Mouse (Mus musculus): ENCODE data around the gene Gtf2a1l.

DNA sequence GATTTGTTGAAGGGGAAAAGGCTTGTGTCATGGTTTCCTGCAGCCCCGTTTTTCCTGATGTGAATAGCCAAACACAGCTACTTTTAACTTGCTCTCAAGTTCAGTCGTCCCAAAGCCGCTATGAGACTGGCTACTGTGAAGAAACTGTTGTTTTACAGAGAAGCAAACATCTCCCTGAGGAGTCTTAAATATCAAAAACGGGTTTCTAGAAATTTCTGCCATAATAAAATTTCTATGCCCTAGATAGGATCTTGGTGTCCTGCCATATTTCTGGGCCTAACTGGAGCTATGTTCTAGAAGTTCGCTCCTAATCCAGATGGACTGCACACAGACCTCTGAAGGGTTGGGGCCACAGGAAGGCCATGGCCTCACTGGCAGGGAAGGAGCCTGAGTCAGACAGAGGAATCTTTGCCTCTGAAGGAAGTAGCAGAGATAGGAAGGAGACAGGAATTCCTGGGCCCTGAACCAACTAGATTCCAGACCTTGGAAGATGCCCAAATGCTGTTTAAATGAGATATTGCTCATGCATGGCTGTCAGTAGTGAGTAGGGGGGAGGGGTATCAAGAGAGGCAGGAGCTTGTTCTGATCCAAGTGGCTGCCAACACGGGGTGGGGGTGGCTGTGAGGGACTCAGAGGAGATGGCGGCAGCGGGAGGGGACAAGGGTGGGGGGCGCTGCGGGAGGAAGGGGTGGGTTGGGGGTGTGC lies 39.6 kb upstream of the Gtf2a1l start:
- TF ChIP-seq POLR2A (IDR thresholded peaks at IDR 0.05; ENCODE audit: borderline replicate concordance, insufficient read depth, low read length), result no peak
- TF ChIP-seq CTCF (IDR thresholded peaks at IDR 0.05; ENCODE audit: borderline replicate concordance, insufficient read depth, low read depth, low read length), result no peak
